Mouse (Mus musculus) hematopoietic stem cell, adult 5-6 weeks (primary cell): ENCODE measurements at regions not wholly inside any gene's neighbourhood (a gene's known extent, or its start where the extent isn't known, plus 50 kb on each side); places are given as distances from the start of the nearest gene placed in this dataset.
"Not testable (repeated sequence)": the region's sequence is repeated elsewhere in the genome, so short reads cannot be mapped to it uniquely, and the experiment has no call there.

Experiments
- ATAC-seq, 2 experiments: fragments of 125-278 bp in 1 of 2; replicated peaks in 1 of 2; 2 replicates each; pipeline ENCODE4 v1.8.0; 2016 to 2017; ENCODE audit warnings: inconsistent platforms in 2 of 2, mild to moderate bottlenecking in 2 of 2, moderate number of reproducible peaks in 2 of 2, low read depth in 1 of 2, moderate TSS enrichment in 1 of 2; ENCODE audit not compliant: low FRiP score in 2 of 2, poor library complexity in 2 of 2, severe bottlenecking in 2 of 2, insufficient read depth in 1 of 2, low TSS enrichment in 1 of 2

DNA sequence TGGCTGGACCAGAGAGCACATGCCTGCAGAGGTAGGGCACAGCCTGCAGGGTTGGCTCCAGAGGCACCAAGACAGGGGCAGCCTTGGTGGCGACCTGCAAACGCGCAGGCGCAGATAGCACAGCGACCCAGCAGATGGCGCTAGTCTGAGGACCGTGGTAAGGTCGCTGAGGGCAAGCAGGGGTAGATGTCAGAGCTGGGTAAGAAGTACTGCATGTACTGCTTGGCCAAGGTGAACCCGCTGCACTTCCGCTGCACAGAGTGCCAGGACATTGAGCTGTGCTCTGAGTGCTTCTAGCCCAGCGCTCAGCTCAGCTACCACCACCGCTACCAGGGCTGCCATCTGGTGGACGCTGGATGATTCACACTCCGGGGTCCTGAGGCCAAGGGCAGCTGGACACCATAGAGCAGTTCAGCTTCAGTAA, 68.3 kb downstream of the Hsp90b1 start:
- peak; percentile 99 to 100 for ATAC-seq

GRCm38 (mm10) chr10:86636515-86636914, 68.8 kb downstream of the Hsp90b1 start:
- not testable (repeated sequence) for ATAC-seq

DNA sequence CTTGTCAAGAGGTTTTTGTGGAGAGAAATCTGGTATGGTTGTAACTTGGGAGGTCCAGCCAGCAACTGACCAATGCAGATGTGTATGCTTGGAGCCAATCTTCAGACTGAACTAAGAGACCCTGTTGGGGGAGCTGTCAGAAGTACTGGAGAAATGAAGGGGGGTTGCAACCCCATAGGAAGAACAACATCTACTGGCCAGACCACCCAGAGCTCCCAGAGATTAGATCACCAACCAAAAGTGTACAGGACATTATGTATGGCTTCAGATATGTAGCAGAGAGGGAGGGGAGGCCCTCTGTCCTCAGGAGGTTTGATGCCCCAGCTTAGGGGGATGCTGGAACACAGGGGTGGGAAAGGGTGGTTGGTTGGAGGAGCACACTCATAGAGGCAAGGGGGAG, 78.6 kb downstream of the Hsp90b1 start:
- ATAC-seq, result not testable (repeated sequence)

GRCm38 (mm10) chr10:86617958-86618664, 87.2 kb downstream of the Hsp90b1 start:
- ATAC-seq, result not testable (repeated sequence)

- not testable (repeated sequence) for ATAC-seq
Observed at GRCm38 (mm10) chr10:86612341-86612740, 93.0 kb downstream of the Hsp90b1 start.

DNA sequence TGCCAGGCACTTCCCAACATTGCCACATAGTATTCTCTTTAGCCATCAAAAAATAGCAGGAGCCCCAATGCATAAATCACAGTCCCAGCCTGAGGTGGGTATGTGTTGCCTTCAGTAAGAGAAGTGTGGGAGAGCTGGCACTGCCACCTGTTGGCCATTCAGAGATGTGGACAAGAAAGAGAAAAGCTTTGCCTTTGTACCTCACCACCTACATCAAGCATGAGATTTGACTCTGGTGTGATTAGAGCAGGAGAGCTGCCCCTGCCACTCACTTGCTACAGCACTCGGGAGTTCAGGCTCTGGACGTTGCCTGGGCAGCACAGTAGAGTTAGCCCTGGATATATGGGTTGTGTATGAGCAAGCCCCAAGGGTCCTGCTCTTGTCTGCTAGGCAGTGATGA, 95.3 kb downstream of the Hsp90b1 start:
- not testable (repeated sequence) for ATAC-seq

DNA sequence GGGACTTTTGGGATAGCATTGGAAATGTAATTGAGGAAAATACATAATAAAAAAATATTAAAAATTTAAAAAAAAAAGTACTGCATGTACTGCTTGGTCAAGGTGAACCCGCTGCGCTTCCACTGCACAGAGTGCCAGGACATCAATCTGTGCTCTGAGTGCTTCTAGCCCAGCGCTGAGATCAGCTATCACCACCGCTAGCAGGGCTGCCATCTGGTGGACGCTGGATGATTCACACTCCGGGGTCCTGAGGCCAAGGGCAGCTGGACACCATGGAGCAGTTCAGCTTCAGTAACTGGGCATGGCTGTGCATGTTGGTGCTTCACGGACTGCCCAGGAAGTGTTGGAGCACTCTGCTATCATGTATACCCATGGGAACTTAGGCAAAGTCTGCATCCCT, 102.1 kb upstream of the Syn3 start:
- ATAC-seq, result not testable (repeated sequence)

- ATAC-seq, result not testable (repeated sequence)
Observed at GRCm38 (mm10) chr10:86599991-86600390, 101.3 kb upstream of the Syn3 start.

DNA sequence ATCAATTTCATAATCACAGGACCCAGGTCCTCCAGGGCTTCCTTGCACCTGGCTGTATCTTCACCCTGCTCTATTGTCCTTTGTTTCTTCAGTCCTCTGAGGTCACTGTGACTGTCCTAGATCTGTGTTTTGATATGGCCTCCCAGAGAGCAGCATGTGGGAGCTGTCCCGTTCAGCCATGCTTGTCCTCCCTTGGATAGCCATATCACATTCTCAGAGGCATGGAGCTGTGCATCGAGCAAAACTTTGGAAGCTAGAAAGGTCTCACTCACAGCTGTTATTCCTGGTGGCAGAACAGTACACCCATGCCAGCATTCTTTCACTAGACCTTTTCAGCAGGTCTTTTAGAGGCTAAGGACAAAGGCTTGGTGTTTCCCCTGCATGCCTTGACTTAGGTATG, 91.5 kb upstream of the Syn3 start:
- not testable (repeated sequence) for ATAC-seq

GRCm38 (mm10) chr10:86566875-86567274, 68.2 kb upstream of the Syn3 start:
- not testable (repeated sequence) for ATAC-seq

DNA sequence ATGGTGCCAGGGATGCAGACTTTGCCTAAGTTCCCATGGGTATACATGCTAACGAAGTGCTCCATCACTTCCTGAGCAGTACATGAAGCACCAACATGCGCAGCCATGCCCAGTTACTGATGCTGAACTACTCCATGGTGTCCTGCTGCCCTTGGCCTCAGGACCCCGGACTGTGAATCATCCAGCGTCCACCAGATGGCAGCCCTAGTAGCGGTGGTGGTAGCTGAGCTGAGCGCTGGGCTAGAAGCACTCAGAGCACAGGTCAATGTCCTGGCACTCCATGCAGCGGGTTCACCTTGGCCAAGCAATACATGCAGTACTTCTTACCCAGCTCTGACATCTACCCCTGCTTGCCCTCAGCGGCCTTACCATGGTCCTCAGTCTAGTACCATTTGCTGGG, 57.1 kb upstream of the Syn3 start:
- ATAC-seq, result no peak; a peak in 1 of 4 replicates
